Mouse (Mus musculus) heart, postnatal 0 days (tissue): ENCODE results near the gene Il12b.

Experiments
- CTCF ChIP-seq: IDR thresholded peaks from 2 replicates; pipeline ENCODE4 v1.5.1; 2016; ENCODE audit warnings: antibody characterized with exemption, control low read depth, low read depth
- EP300 ChIP-seq: IDR thresholded peaks from 2 replicates; pipeline ENCODE4 v1.6.1; 2016; ENCODE audit warnings: antibody characterized with exemption, low read depth

DNA sequence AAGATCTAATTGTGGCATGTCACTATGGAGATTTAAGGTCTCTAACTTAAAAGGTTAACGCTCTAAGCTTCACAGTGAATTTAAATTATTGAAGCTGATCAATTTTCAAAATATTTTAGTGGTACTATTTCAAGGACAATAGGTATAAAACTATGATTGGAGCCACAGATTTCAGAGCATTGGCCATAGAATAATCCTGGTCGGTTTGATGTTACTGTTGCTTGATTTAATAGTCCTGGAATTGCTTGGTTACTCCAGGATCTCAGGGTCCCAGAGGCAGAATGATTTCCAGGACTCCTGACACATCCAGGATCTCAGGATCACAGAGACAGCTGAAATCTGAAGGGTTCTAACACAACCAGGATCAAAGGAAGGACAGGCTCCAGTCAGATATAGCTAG is 12.8 kb upstream of the Il12b start:
- TF ChIP-seq CTCF, result no peak
- no peak for TF ChIP-seq EP300
